Mouse (Mus musculus): ENCODE measurements at regions not wholly inside any gene's neighbourhood (a gene's known extent, or its start where the extent isn't known, plus 50 kb on each side); places are given as distances from the start of the nearest gene placed in this dataset.
"Not testable (repeated sequence)": the region's sequence is repeated elsewhere in the genome, so short reads cannot be mapped to it uniquely, and the experiment has no call there.

DNA sequence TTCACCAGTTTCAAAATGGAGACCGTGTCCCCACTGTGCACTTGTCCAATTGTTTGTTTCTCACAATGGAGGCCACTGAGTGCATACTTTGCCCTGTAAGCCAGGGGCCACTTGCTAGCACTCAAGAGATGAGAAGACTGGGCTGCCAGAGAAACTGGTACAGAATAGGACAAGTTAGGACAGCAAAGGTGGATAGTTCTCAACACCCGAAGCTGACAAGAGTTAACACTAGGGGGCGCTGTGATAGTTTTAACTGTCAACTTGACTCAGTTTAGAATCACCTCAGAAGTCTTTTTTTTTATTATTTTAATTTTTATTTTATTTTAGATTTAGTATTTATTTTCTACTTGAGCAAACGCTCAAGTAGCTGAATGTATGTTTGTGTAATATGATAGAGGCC is 188.2 kb upstream of the Asap2 start:
- not testable (repeated sequence) for H3K27ac ChIP-seq (ENCODE audit: insufficient read depth, low read length); H3K4me1 ChIP-seq (ENCODE audit: control insufficient read depth, insufficient read depth, low read length); H3K4me3 ChIP-seq (ENCODE audit: insufficient read depth, low read length)

DNA sequence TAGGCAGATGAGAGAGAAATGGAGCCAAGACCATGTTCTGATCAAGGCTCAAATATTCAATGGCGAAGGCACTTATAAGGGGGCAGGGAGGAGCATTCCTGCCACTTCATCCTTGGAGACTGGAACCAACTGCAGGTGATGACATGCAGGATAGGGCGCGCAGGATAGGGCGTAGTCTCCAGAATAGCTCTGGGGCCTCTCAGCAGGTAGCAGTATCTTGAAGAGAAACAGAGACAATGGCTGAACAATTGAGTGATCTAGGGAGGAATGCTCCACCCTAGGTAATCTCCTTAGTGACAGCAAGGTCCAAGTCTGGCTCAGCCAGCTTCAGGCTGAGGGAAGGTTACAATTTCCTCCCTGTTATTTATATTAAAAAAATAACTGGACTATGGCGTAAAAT is 184.8 kb upstream of the Asap2 start:
- H3K4me3 ChIP-seq (ENCODE audit: insufficient read depth, low read length); H3K27ac ChIP-seq (ENCODE audit: insufficient read depth, low read length); H3K4me1 ChIP-seq (ENCODE audit: control insufficient read depth, insufficient read depth, low read length): not testable (repeated sequence)

- H3K4me1 ChIP-seq (ENCODE audit: control insufficient read depth, insufficient read depth, low read length) = no peaks in the 10 kb centered on the region
- TF ChIP-seq POLR2A (IDR thresholded peaks at IDR 0.05; ENCODE audit: extremely low read depth, insufficient read depth, low read length) = no peak
- TF ChIP-seq CTCF (IDR thresholded peaks at IDR 0.05; ENCODE audit: extremely low read depth, insufficient read depth, low read length) = no peak
- H3K4me3 ChIP-seq (ENCODE audit: insufficient read depth, low read length) = no peak overlapping the region
- no peak overlapping the region for H3K27ac ChIP-seq (ENCODE audit: insufficient read depth, low read length)
Measured at GRCm38 (mm10) chr12:20806681-20807080, 183.6 kb upstream of the Asap2 start.

DNA sequence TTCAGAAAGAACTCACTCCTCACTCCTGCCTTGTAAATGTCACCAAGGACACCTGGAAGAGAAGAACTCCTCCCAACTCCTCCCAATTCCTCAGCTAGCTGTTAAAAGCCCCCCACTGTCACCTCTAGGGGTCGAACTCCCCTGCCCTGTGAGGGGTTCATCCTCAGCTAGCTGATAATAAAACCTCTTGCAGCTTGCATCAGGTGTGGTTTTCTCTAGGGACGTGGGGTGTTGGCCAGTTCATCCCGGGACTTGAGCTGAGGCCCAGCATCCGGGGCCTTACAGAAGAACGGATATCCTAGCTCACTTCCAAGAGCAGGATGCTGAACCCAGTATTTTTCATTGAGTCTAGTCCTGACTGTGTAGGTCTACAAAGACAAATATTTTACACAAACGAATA is 176.4 kb upstream of the Asap2 start:
- H3K4me1 ChIP-seq (ENCODE audit: control insufficient read depth, insufficient read depth, low read length); H3K4me3 ChIP-seq (ENCODE audit: insufficient read depth, low read length); H3K27ac ChIP-seq (ENCODE audit: insufficient read depth, low read length): not testable (repeated sequence)

DNA sequence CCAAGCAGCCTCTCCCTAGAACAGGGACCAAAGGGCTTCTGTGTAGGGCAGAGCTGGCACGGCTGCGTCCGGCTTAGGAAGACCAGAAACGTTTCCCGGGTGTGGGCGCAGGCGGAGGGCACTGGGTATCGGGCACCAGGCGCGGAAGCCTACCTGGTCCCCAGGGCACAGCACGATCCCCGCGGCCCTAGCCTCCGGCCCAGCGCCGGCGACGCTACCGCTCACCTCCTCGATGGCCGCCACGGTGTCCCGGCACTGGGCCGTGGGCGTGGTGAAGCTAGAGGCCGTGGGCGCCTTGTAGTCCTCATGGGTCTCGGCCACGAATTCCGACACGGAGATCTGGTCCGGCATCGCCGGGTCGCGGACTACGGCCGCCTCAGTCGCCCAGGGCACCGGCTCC is 175.1 kb upstream of the Asap2 start:
- not testable (repeated sequence) for H3K27ac ChIP-seq (ENCODE audit: insufficient read depth, low read length); H3K4me1 ChIP-seq (ENCODE audit: control insufficient read depth, insufficient read depth, low read length); H3K4me3 ChIP-seq (ENCODE audit: insufficient read depth, low read length)

- Histone ChIP-seq H3K27ac (ENCODE audit: insufficient read depth, low read length) (no peak overlapping the region), H3K4me3 (ENCODE audit: insufficient read depth, low read length) (no peak overlapping the region)
Measured at GRCm38 (mm10) chr12:20815599-20815998, 174.7 kb upstream of the Asap2 start.

GRCm38 (mm10) chr12:20843661-20844320 is 146.5 kb upstream of the Asap2 start:
- not testable (repeated sequence) for H3K4me3 ChIP-seq (ENCODE audit: insufficient read depth, low read length); H3K4me1 ChIP-seq (ENCODE audit: control insufficient read depth, insufficient read depth, low read length); H3K27ac ChIP-seq (ENCODE audit: insufficient read depth, low read length)

More at GRCm38 (mm10) chr12:20815599-20815998, 174.7 kb upstream of the Asap2 start:
- no peak for TF ChIP-seq CTCF (IDR thresholded peaks at IDR 0.05; ENCODE audit: extremely low read depth, insufficient read depth, low read length)
- TF ChIP-seq POLR2A (IDR thresholded peaks at IDR 0.05; ENCODE audit: extremely low read depth, insufficient read depth, low read length) = no peak
- H3K4me1 ChIP-seq (ENCODE audit: control insufficient read depth, insufficient read depth, low read length) = no peaks in the 10 kb centered on the region

DNA sequence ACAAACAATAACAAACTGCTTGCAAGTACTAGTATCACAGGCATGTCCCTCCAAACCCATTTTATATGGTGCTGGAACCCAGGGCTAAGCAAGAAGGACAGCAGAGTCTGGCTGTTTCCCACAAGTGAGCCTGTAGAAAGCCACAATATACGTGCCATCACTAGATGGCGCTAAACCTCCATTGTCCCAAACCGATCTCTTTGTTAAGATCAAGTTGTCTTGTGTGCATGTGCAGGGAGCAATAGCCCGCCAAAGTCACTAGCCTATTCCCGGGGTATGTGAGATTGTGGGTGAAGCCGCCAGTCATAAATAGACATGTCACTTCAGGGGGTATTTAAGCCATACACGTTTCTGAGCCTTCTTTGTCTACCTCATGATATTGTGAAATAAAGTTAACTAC is 145.4 kb upstream of the Asap2 start:
- not testable (repeated sequence) for H3K4me1 ChIP-seq (ENCODE audit: control insufficient read depth, insufficient read depth, low read length); H3K4me3 ChIP-seq (ENCODE audit: insufficient read depth, low read length); H3K27ac ChIP-seq (ENCODE audit: insufficient read depth, low read length)

- no peak overlapping the region for H3K4me3 ChIP-seq (ENCODE audit: insufficient read depth, low read length)
- no peaks in the 10 kb centered on the region for H3K4me1 ChIP-seq (ENCODE audit: control insufficient read depth, insufficient read depth, low read length)
- no peak for TF ChIP-seq CTCF (IDR thresholded peaks at IDR 0.05; ENCODE audit: extremely low read depth, insufficient read depth, low read length)
- no peak for TF ChIP-seq POLR2A (IDR thresholded peaks at IDR 0.05; ENCODE audit: extremely low read depth, insufficient read depth, low read length)
- no peak overlapping the region for H3K27ac ChIP-seq (ENCODE audit: insufficient read depth, low read length)
Measured at GRCm38 (mm10) chr12:20845297-20845696, 145.0 kb upstream of the Asap2 start.

GRCm38 (mm10) chr12:20884104-20884503 is 106.2 kb upstream of the Asap2 start:
- not testable (repeated sequence) for H3K4me1 ChIP-seq (ENCODE audit: control insufficient read depth, insufficient read depth, low read length); H3K4me3 ChIP-seq (ENCODE audit: insufficient read depth, low read length); H3K27ac ChIP-seq (ENCODE audit: insufficient read depth, low read length)

- H3K4me1 ChIP-seq (ENCODE audit: control insufficient read depth, insufficient read depth, low read length) = not testable (repeated sequence)
- peak overlapping the region; percentile 74 for H3K4me3 ChIP-seq (ENCODE audit: insufficient read depth, low read length)
- peak overlapping the region; percentile 65 for H3K27ac ChIP-seq (ENCODE audit: insufficient read depth, low read length)
Measured at GRCm38 (mm10) chr12:20920653-20921397, 69.4 kb upstream of the Asap2 start.

DNA sequence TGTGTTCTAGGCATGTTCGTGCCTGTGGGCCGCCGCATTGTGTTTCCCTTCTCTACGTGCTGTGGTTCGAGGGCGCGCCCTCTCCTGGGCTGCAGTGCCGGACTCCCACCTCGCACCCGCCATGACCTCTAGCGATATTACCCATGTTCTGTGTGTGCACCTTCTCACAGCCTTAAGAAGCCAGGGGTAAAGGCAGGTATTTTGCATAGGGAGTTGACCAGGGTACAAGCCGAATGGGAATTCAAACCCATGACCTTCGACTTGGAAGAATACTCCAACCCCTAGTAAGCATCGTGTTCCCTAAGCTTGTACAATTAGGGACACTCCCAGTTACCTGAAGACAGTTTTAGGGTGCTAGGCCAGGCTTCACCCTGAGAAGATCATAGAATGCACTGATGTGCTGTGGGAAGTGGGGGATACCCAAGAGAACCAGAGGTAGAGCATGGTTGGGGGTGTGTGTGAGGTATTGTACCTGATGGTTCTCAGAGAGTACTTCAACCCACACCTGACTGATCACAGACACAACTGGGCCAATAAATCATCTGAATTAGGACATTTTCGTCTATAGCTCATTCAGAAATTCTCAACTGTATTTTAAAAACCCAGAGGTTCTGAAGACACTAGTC is 68.7 kb upstream of the Asap2 start:
- H3K4me3 ChIP-seq (ENCODE audit: insufficient read depth, low read length) = peak overlapping the region; percentile 74
- H3K4me1 ChIP-seq (ENCODE audit: control insufficient read depth, insufficient read depth, low read length); H3K27ac ChIP-seq (ENCODE audit: insufficient read depth, low read length): not testable (repeated sequence)

All from cortical plate, adult 2 months (tissue).